Mouse (Mus musculus): ENCODE measurements at regions not wholly inside any gene's neighbourhood (a gene's known extent, or its start where the extent isn't known, plus 50 kb on each side); places are given as distances from the start of the nearest gene placed in this dataset.
A peak's percentile ranks its signal among the peaks of the same experiment; 100 is the strongest.

DNA sequence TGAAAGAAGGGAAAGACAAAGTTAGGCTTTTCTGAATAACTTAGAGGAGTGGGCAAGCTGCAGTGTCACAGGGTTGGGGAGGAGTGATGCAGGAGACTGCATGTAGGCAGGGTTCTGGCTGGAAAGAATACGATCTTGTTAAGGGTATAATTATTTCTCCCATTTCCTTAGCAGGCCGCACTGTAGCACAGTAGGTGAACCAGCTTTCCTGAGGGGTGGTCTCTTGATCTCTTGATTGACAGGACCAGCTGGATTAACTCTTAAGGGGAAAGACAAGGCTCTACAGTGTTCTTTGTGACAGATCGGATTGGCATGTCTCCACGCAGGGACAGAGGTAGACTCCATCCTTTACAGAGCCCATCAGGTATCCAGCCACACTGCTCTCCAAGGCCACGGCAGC is 54.5 kb upstream of the Meis1 start:
- no peak overlapping the region for H3K4me3 ChIP-seq (ENCODE audit: insufficient read depth, low read length)
- H3K4me1 ChIP-seq (ENCODE audit: control insufficient read depth, insufficient read depth, low read length), result no peaks in the 10 kb centered on the region
- TF ChIP-seq POLR2A (IDR thresholded peaks at IDR 0.05; ENCODE audit: borderline replicate concordance, low read depth, low read length) (no peak), CTCF (IDR thresholded peaks at IDR 0.05; ENCODE audit: low read depth, low read length) (no peak)
- no peak overlapping the region for H3K27ac ChIP-seq (ENCODE audit: insufficient read depth, low read depth, low read length)

DNA sequence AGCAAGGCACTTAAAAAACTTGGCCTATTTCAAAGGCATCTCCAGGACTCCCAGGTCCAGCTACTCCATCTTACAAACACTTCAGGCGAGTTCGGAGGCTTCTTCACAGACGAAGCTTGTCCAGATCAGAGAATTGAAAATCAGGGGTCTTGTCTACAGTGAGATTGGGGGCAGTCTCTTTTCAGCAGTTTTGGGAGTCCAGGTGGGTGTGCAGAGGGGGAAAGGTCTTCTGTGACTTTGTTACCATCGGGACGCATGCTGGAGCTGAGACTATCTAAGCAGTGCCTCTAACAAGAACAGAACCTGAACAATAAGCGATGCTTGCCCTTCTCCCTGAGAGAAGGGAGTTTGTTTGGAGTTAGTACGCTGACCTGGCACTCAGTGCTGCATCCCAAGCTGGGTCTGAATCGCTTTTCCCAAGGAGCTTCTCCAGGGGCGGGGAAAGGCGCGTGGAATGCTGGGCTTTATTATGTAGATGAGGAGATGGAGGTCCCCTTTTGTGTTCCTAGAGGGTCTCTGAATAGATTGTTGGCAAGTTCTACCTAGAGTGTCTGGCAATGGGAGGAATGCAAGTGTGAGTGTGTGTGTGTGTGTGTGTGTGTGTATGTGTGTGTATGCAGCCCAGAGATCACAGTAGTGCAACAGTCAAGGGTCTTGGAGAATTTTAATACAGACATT is 55.2 kb upstream of the Meis1 start:
- Histone ChIP-seq H3K4me3 (ENCODE audit: insufficient read depth, low read length) (no peak overlapping the region), H3K27ac (ENCODE audit: insufficient read depth, low read depth, low read length) (no peak overlapping the region), H3K4me1 (ENCODE audit: control insufficient read depth, insufficient read depth, low read length) (no peaks in the 10 kb centered on the region)
- no peak for TF ChIP-seq POLR2A (IDR thresholded peaks at IDR 0.05; ENCODE audit: borderline replicate concordance, low read depth, low read length)
- no peak for TF ChIP-seq CTCF (IDR thresholded peaks at IDR 0.05; ENCODE audit: low read depth, low read length)

DNA sequence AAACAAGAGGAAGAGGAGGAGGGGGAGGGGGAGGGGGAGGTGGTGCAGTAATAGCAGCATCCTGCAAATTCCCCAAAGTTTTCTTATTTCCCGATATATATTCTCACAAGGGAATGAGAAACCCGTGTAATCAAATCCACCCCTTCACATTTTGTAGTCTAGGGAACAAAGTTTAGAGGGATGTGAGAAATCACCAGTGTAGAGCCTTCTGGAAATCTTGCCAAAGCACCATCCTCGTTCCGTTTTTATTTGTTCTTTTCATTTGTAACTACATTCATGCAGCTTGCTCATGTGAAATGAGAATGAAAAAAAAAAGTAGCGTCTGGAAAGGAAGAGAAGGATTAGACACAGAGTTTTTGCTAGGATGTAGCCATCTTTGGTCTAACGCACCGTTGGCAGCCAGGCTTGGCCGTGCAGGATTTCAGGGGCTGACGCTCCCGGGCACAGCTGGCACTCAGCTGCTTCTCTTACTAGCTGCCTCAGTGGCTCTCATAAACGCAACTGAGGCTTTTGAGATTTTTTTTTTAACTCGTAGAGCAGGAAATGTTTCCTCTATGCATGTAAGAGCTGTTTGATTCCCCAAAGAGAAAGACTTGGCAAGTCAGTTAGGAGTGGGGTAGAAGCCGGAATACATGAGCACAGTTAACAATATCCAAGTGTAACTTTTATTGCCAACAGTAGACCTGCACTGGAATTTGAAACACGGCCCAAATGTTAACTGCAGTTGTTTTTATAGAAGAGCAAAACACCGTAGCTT is 72.5 kb upstream of the Meis1 start:
- TF ChIP-seq CTCF (IDR thresholded peaks at IDR 0.05; ENCODE audit: low read depth, low read length) (no peak), POLR2A (IDR thresholded peaks at IDR 0.05; ENCODE audit: borderline replicate concordance, low read depth, low read length) (no peak)
- no peak overlapping the region for H3K4me3 ChIP-seq (ENCODE audit: insufficient read depth, low read length)
- H3K27ac ChIP-seq (ENCODE audit: insufficient read depth, low read depth, low read length), result no peak overlapping the region
- H3K4me1 ChIP-seq (ENCODE audit: control insufficient read depth, insufficient read depth, low read length), result no peaks in the 10 kb centered on the region

DNA sequence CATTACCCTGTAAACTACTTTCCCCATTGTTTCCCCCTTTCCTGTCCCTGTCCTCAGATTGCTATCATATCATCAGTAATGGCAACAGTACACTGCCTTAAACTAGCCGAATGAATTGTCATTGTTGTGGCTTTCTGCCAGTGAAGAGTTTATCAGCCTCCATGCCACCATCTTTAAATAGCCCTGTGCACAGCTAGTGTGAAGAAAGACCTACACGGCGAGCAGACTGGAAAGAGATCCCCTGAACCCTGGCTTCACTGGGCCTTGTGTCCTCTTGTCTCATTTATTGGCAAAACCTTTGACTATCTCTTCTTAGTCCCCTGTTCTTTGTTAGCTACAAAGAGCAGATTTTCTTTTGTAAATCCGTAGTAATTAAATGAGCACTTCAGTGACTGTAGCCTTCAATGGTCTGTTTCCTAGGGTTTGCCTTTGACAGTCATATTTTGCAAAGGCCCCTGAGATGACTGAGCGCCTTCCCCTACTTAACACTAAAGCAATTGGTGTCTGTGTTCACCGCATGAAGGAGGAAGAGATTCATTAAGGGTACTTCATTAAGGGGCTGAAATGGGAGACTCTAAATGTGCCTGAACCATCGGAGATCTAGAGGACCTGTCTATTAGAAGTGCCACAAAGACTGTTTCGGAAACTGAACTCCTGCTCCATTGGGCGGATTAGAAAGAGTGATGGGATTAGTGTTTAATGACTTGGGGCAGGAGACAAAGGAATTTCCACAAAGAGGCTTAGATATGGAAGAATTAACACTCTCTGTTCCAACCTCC is 74.4 kb upstream of the Meis1 start:
- no peak overlapping the region for H3K27ac ChIP-seq (ENCODE audit: insufficient read depth, low read depth, low read length)
- no peaks in the 10 kb centered on the region for H3K4me1 ChIP-seq (ENCODE audit: control insufficient read depth, insufficient read depth, low read length)
- TF ChIP-seq POLR2A (IDR thresholded peaks at IDR 0.05; ENCODE audit: borderline replicate concordance, low read depth, low read length) (no peak), CTCF (IDR thresholded peaks at IDR 0.05; ENCODE audit: low read depth, low read length) (no peak)
- no peak overlapping the region for H3K4me3 ChIP-seq (ENCODE audit: insufficient read depth, low read length)

DNA sequence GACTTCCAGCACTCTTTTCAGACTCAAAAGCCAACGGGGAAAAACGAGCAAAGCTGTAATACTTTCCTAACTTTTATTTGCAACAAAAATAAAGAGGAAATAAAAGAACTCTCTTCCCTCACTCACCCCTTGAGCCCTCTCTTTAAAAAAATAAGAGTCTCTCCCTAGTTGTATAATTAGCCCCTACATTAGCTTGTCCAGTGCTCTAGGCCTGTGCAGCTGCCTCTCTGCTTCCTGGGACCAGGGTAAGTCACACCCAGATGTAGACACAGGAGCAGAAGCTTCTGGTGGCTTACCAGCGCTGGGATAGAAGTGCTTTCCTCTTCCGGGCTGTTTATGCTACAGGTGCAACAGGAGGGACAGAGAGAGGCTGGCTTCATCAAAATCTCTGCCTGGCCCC is 75.0 kb upstream of the Meis1 start:
- Histone ChIP-seq H3K4me3 (ENCODE audit: insufficient read depth, low read length) (no peak overlapping the region), H3K27ac (ENCODE audit: insufficient read depth, low read depth, low read length) (no peak overlapping the region), H3K4me1 (ENCODE audit: control insufficient read depth, insufficient read depth, low read length) (no peaks in the 10 kb centered on the region)
- TF ChIP-seq POLR2A (IDR thresholded peaks at IDR 0.05; ENCODE audit: borderline replicate concordance, low read depth, low read length) (no peak), CTCF (IDR thresholded peaks at IDR 0.05; ENCODE audit: low read depth, low read length) (no peak)

DNA sequence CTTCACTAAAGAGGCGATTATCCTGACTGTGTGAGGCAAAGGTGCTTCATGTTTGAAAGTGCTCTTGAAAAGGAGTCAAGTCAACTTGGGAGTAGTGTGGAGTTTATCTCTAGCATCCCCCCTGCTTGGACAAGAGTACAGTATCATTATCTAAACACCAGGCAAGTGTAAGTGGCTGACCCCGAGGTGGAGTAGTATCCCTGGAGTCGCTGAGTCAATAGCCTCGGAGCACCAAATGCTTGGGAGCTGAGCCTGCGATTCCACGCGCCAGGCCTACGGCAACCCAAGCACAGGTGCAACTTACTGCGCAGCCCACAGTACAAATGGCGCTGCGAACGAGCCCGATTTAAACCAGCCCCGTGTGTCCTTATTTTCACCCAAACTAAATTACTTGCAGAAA is 75.4 kb upstream of the Meis1 start:
- no peak overlapping the region for H3K27ac ChIP-seq (ENCODE audit: insufficient read depth, low read depth, low read length)
- H3K4me3 ChIP-seq (ENCODE audit: insufficient read depth, low read length), result no peak overlapping the region
- TF ChIP-seq POLR2A (IDR thresholded peaks at IDR 0.05; ENCODE audit: borderline replicate concordance, low read depth, low read length), result no peak
- no peak for TF ChIP-seq CTCF (IDR thresholded peaks at IDR 0.05; ENCODE audit: low read depth, low read length)
- H3K4me1 ChIP-seq (ENCODE audit: control insufficient read depth, insufficient read depth, low read length), result no peaks in the 10 kb centered on the region

DNA sequence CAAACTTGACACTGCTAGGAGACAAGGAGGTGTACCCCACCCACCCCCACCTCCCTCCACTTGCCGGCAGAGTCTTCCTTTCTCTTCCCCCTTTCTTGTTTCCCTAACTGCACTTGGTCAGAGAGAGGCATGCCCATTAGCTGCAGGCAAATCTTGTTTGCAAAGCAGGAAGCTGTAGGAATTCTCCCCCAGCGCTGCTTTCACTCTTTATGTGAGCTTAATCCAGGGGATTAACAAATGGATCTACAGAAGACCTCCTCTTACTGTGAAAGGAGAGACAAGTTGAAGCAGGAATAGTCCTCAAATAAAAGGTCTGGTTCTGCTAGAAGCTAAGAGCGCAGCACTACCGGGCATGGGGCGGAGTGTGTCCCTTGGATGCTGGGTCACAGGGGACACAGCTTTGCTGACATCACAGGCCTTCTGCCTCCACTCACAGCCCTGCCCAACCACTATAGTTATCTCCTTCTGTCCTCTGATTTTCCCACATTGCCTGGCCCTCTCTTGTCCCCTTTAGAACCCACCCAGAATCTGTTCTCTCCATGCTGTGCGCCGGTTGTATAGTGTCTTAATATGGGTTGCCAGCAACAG is 84.3 kb upstream of the Meis1 start:
- Histone ChIP-seq H3K27ac (ENCODE audit: insufficient read depth, low read depth, low read length) (no peak overlapping the region), H3K4me3 (ENCODE audit: insufficient read depth, low read length) (peak overlapping the region; percentile 40), H3K4me1 (ENCODE audit: control insufficient read depth, insufficient read depth, low read length) (no peaks in the 10 kb centered on the region)
- TF ChIP-seq POLR2A (IDR thresholded peaks at IDR 0.05; ENCODE audit: borderline replicate concordance, low read depth, low read length) (no peak), CTCF (IDR thresholded peaks at IDR 0.05; ENCODE audit: low read depth, low read length) (no peak)

DNA sequence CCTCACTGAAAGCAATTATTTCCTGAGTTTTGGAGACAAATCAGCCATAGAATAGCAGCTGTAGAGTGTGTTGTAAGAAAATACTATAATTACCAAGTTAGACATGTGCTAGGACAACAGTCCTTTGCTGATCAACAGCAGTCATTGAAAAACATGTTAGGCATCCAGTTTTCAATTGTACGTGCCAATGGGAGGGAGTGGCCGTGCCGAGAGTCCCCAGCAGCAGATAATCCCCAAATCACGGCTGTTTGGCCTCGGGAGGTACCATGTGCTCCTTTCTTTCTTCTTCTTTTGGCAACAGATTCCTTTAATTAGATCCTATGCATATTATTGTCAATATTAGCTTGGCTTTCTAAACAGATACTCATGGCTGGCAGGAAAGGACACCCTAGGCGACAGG is 88.4 kb upstream of the Meis1 start:
- no peak for TF ChIP-seq CTCF (IDR thresholded peaks at IDR 0.05; ENCODE audit: low read depth, low read length)
- no peak for TF ChIP-seq POLR2A (IDR thresholded peaks at IDR 0.05; ENCODE audit: borderline replicate concordance, low read depth, low read length)
- Histone ChIP-seq H3K27ac (ENCODE audit: insufficient read depth, low read depth, low read length) (no peak overlapping the region), H3K4me3 (ENCODE audit: insufficient read depth, low read length) (no peak overlapping the region), H3K4me1 (ENCODE audit: control insufficient read depth, insufficient read depth, low read length) (no peaks in the 10 kb centered on the region)

DNA sequence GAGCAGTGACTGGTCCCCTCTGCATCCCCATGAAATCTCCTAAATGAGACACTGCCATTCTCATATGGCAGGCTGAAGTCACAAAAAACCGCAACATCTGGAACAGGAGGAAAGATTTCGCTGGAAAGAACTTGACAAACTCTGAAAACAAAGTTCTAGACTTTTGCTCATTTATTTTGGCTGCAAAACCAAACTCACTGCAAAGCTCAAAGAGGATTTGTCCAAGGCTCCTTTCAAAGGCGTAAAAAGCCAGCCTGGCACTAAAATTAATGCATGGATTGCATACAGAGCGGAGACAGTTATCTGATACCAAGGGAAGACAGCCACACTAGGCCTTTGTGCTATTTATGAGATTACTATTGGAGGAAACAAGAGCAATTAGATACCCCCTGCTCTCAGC is 90.3 kb upstream of the Meis1 start:
- Histone ChIP-seq H3K4me3 (ENCODE audit: insufficient read depth, low read length) (no peak overlapping the region), H3K27ac (ENCODE audit: insufficient read depth, low read depth, low read length) (no peak overlapping the region), H3K4me1 (ENCODE audit: control insufficient read depth, insufficient read depth, low read length) (no peaks in the 10 kb centered on the region)
- no peak for TF ChIP-seq POLR2A (IDR thresholded peaks at IDR 0.05; ENCODE audit: borderline replicate concordance, low read depth, low read length)
- TF ChIP-seq CTCF (IDR thresholded peaks at IDR 0.05; ENCODE audit: low read depth, low read length), result no peak

All from bone marrow macrophage, adult 2 months (primary cell).